ENCODE assay signal across 12 mouse cellular contexts in genomic region chr10:95684782-95685555, GRCm38 (mm10). TPM values are rescaled to one million over a fixed set of nuclear protein-coding genes. Genes with fewer than 3 reads are reported as not detected.
DNase-seq lines count a peak whose midpoint lies in the region; ATAC-seq and TF ChIP-seq lines count a peak whose summit lies in the region.
"Had no signal": no experiment of that assay in that cellular context is flagged by ENCODE, and none has a peak within 500 bp of the region (broad histone marks: within the 10 kb centered on the region; RNA-seq: fewer than 3 reads in every experiment).

No protein-coding gene starts in this region.

- 40% methylated on average over 15 of the region's 15 CpGs for WGBS in embryonic facial prominence, embryonic 11.5 days
- 21% methylated on average over 15 of the region's 15 CpGs for WGBS in hindbrain, embryonic 15.5 days
- 38% methylated on average over 15 of the region's 15 CpGs for WGBS in neural tube, embryonic 12.5 days

- TF ChIP-seq CTCF in layer of hippocampus, adult 2 months (conservative IDR thresholded peaks at IDR 0.05), result no peak

- H3K9ac ChIP-seq in embryonic facial prominence, embryonic 11.5 days (replicated peaks; ENCODE audit: low read length), result no peak overlapping the region
- no peak overlapping the region for H3K9ac ChIP-seq in hindbrain, embryonic 15.5 days
- no peak overlapping the region for H3K9ac ChIP-seq in neural tube, embryonic 12.5 days

- peak; percentile 50 for DNase-seq in brain, adult 2 months (ENCODE audit: low read depth, low spot score)
- DNase-seq in embryonic facial prominence, embryonic 11.5 days (ENCODE audit: low spot score), result peak; percentile 78
- no peak for DNase-seq in layer of hippocampus, postnatal 36 days
- DNase-seq in urinary bladder, postnatal 36 days (ENCODE audit: low spot score in 2 of 2), result no peak
- DNase-seq in layer of hippocampus, adult 2 months (ENCODE audit: low spot score in 2 of 2), result no peak
- DNase-seq: cerebellum, postnatal 36 days had no signal

- no peak overlapping the region for H3K4me3 ChIP-seq in embryonic facial prominence, embryonic 11.5 days (ENCODE audit: low read depth, low read length)
- H3K4me3 ChIP-seq in hindbrain, embryonic 15.5 days, result no peak overlapping the region
- no peak overlapping the region for H3K4me3 ChIP-seq in neural tube, embryonic 12.5 days
- H3K4me3 ChIP-seq in layer of hippocampus, adult 2 months, result no peak overlapping the region
- H3K4me3 ChIP-seq: left cerebral cortex, adult 2 months had no signal

- H3K27me3 ChIP-seq in embryonic facial prominence, embryonic 11.5 days (ENCODE audit: control insufficient read depth, insufficient read depth, low read length), result no peaks in the 10 kb centered on the region
- H3K27me3 ChIP-seq in hindbrain, embryonic 15.5 days, result no peaks in the 10 kb centered on the region
- H3K27me3 ChIP-seq in neural tube, embryonic 12.5 days (replicated peaks), result no peaks in the 10 kb centered on the region

- H3K4me1 ChIP-seq in embryonic facial prominence, embryonic 11.5 days (ENCODE audit: control insufficient read depth, insufficient read depth, low read length), result peaks cover 2% of the 10 kb centered on the region; the same call in 1 of the 2 replicates
- H3K4me1 ChIP-seq in hindbrain, embryonic 15.5 days (replicated peaks), result peaks cover 14% of the 10 kb centered on the region
- H3K4me1 ChIP-seq in neural tube, embryonic 12.5 days, result peaks cover 11% of the 10 kb centered on the region

- H3K9me3 ChIP-seq in embryonic facial prominence, embryonic 11.5 days (replicated peaks; ENCODE audit: control insufficient read depth, low read length), result no peaks in the 10 kb centered on the region
- no peaks in the 10 kb centered on the region for H3K9me3 ChIP-seq in hindbrain, embryonic 15.5 days
- H3K9me3 ChIP-seq in neural tube, embryonic 12.5 days, result no peaks in the 10 kb centered on the region

- no peaks in the 10 kb centered on the region for H3K36me3 ChIP-seq in embryonic facial prominence, embryonic 11.5 days (replicated peaks; ENCODE audit: control insufficient read depth, insufficient read depth, low read depth, low read length)
- H3K36me3 ChIP-seq in hindbrain, embryonic 15.5 days, result no peaks in the 10 kb centered on the region
- no peaks in the 10 kb centered on the region for H3K36me3 ChIP-seq in neural tube, embryonic 12.5 days

- peak; percentile 36 for ATAC-seq in embryonic facial prominence, embryonic 11.5 days (replicated peaks; ENCODE audit: insufficient number of reproducible peaks, low FRiP score, low TSS enrichment, low read depth)
- ATAC-seq in hindbrain, embryonic 15.5 days (ENCODE audit: low FRiP score, low read depth), result peak; percentile 80; the same call in 1 of the 2 replicates
- ATAC-seq in neural tube, embryonic 12.5 days (ENCODE audit: low FRiP score, low read depth), result peak; percentile 54; the same call in 1 of the 2 replicates
- ATAC-seq: activated CD4-positive, CD25-positive, alpha-beta regulatory T cell, adult 4 months had no signal

- no peak overlapping the region for H3K27ac ChIP-seq in embryonic facial prominence, embryonic 11.5 days (replicated peaks; ENCODE audit: low read depth, low read length)
- H3K27ac ChIP-seq in hindbrain, embryonic 15.5 days (replicated peaks), result peak overlapping the region; percentile 57
- H3K27ac ChIP-seq in neural tube, embryonic 12.5 days, result no peak overlapping the region
- H3K27ac ChIP-seq in layer of hippocampus, adult 2 months, result no peak overlapping the region
- H3K27ac ChIP-seq: left cerebral cortex, adult 2 months; macrophage had no signal

- H3K4me2 ChIP-seq in embryonic facial prominence, embryonic 11.5 days (ENCODE audit: low read depth, low read length), result no peak overlapping the region
- H3K4me2 ChIP-seq in hindbrain, embryonic 15.5 days, result peak overlapping the region; percentile 33; the same call in 1 of the 2 replicates
- H3K4me2 ChIP-seq in neural tube, embryonic 12.5 days (replicated peaks), result no peak overlapping the region

RNA-seq across cellular contexts. Expression of gene Anapc15-ps, which starts 11.7 kb away (rescaled TPM):
- not detected in 2 replicates for polyA plus RNA-seq in embryonic facial prominence, embryonic 11.5 days (2014; fragmentation: Nextera tagmentation; extraction: Ambion mirVana)
- not detected in 2 replicates for polyA plus RNA-seq in hindbrain, embryonic 15.5 days (2015; fragmentation: Nextera tagmentation; extraction: Ambion mirVana)
- polyA plus RNA-seq in neural tube, embryonic 12.5 days (2016; fragmentation: Nextera tagmentation; extraction: Ambion mirVana), result not detected in 2 replicates
- total RNA-seq in layer of hippocampus, postnatal 36 days (2021), result not detected
- total RNA-seq in layer of hippocampus, adult 2 months (2021), result not detected
- total RNA-seq: left cerebral cortex, adult 2 months had no signal
- polyA plus RNA-seq: activated CD4-positive, CD25-positive, alpha-beta regulatory T cell, adult 4 months; heart, postnatal 0 days had no signal

Comparison
In these comparisons a context has a peak if more than half of its experiments do, and no peak if none do; other contexts are left out.
1. DNase-seq: peak in brain, adult 2 months (single experiment) and embryonic facial prominence, embryonic 11.5 days (single experiment); none in layer of hippocampus, postnatal 36 days (0 of 2), urinary bladder, postnatal 36 days (0 of 2) and layer of hippocampus, adult 2 months (0 of 2).
2. Peak in every context shown above with its lines, with median percentiles within 50 percentile points of each other: ATAC-seq.